Mouse (Mus musculus) cerebellum, adult 18-20 months (tissue): ENCODE data around the gene Tmem213.

Source experiments
- DNase-seq, 2 experiments: peaks; one replicate each; pipeline ENCODE4 v3.0.0; 2021

Gene Tmem213

GRCm38 (mm10) chr6:38159576-38159975 lies 50.5 kb downstream of the Tmem213 start:
- no peak for DNase-seq

GRCm38 (mm10) chr6:38160102-38160501 lies 51.0 kb downstream of the Tmem213 start:
- DNase-seq, result peak; percentile 92 to 93

DNA sequence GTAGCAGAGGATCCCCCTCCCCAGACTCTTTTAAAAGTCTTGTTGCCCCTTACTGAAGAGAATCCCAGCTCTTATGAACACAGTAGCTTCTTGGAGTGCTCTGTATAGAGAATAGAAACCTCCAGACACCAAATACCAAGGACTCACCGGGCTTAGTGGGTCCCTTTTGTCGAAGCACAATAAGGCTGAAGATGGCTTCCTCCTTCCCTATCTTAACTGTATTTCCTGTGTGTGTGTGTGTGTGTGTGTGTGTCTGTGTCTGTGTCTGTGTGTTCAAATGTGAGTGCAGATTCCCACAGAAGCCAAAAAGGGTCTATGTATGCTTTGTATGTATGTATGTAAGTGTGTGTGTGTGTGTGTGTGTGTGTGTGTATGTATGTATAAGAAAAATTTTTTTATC lies 51.5 kb downstream of the Tmem213 start:
- DNase-seq, result no peak

GRCm38 (mm10) chr6:38162825-38163504 lies 53.9 kb downstream of the Tmem213 start:
- no peak for DNase-seq

DNA sequence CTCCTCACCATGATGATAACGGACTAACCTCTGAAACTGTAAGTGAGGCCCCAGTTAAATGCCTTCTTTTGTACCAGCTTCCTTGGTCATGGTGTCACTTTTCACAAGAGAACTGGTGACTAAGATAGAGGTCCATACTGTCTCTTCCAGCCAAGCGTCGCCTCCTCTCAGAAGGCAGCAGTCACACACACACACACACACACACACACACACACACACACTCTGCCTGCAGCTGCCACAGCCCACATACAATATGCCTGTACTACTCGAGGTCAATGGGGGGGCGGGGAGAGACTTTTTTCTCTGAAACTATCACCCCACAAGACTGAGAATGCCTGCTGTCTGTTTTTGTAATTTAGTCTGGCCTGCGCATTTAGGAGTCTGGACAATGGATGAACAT lies 55.6 kb downstream of the Tmem213 start:
- DNase-seq, result no peak

DNA sequence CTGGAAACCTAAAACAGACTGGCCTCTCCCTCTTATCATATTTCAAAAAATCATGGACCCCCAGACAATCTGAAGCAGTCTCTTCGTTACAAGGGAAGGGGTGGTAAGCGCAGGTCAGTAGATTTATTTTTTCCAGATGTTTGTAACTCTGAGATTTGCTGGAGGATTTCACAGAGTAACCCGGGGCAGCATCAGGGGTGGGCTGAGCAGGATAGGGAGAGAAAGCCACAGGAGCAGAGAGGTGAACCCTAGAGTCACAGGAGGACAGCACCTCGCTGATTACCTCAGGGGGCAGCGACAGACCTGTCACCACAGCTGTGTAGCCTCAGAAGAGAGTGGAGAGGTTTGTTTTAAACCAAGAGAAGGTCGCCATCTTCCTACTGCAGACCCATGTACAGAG lies 56.3 kb downstream of the Tmem213 start:
- no peak for DNase-seq
